Mouse (Mus musculus) kidney, adult 2 months (tissue): ENCODE results near the gene Adgrl2. TPM values are rescaled to one million over a fixed set of nuclear protein-coding genes. Genes with fewer than 3 reads are reported as not detected.

Experiments used
- DNase-seq: peaks from one replicate; pipeline ENCODE4 v3.0.0; 2021
- H3K27ac ChIP-seq: fragments of 200-500 bp; 2 replicates; pipeline ENCODE4 v1.5.1; 2012; ENCODE audit warnings: low read depth, low read length, control low read depth, inconsistent platforms; ENCODE audit not compliant: insufficient read depth
- H3K27me3 ChIP-seq: fragments of 200-500 bp; replicated peaks from 2 replicates; pipeline ENCODE4 v1.6.1; 2012; ENCODE audit warnings: mild to moderate bottlenecking, moderate library complexity, low read length, inconsistent platforms; ENCODE audit not compliant: control insufficient read depth, insufficient read depth
- H3K36me3 ChIP-seq: fragments of 200-500 bp; 2 replicates; pipeline ENCODE4 v1.6.1; 2012; ENCODE audit warnings: mild to moderate bottlenecking, moderate library complexity, low read length, inconsistent platforms; ENCODE audit not compliant: control insufficient read depth, insufficient read depth
- H3K4me1 ChIP-seq: fragments of 200-500 bp; 2 replicates; pipeline ENCODE4 v1.6.1; 2011; ENCODE audit warnings: low read length; ENCODE audit not compliant: control insufficient read depth, insufficient read depth
- H3K4me3 ChIP-seq: fragments of 200-500 bp; 2 replicates; pipeline ENCODE4 v1.5.1; 2011; ENCODE audit warnings: mild to moderate bottlenecking, low read depth, low read length, control low read depth; ENCODE audit not compliant: insufficient read depth
- CTCF ChIP-seq: fragments of 200-500 bp; conservative IDR thresholded peaks from 2 replicates; pipeline ENCODE4 v1.5.1; 2011; ENCODE audit warnings: low read depth, mild to moderate bottlenecking, control low read depth, low read length, moderate library complexity, mixed read lengths; ENCODE audit not compliant: insufficient read depth, insufficient read length
- POLR2A ChIP-seq: fragments of 200-500 bp; IDR thresholded peaks from one replicate; pipeline ENCODE4 v1.6.1; 2011; ENCODE audit warnings: low read depth, low read length, control low read depth
- WGBS: fragments of 180-500 bp; shearing (Covaris S2); methylation state at CpG from one replicate; pipeline ENCODE4 v1.1.7; 2018; 5-methylcytosine and 5-hydroxymethylcytosine counted together
- polyA plus RNA-seq: library from polyadenylated mRNA; depleted of rRNA; stranded (reverse); fragments of >200 nt; gene quantifications from 2 replicates; pipeline ENCODE4 v1.2.3, GENCODE M21; 2012

The Adgrl2 gene
- polyA plus RNA-seq, 1 experiment = 22.4 TPM

GRCm38 (mm10) chr3:148885184-148885583 lies 105.2 kb downstream of the Adgrl2 start:
- TF ChIP-seq CTCF (no peak), POLR2A (no peak)
- Histone ChIP-seq H3K27me3 (no peaks in the 10 kb centered on the region), H3K27ac (no peak overlapping the region), H3K4me3 (no peak overlapping the region), H3K36me3 (no peaks in the 10 kb centered on the region), H3K4me1 (peaks cover 7% of the 10 kb centered on the region; the same call in 1 of the 2 replicates)
- DNase-seq = no peak
- 77% methylated on average over 4 of the region's 4 CpGs for WGBS

GRCm38 (mm10) chr3:148881431-148881830 lies 108.9 kb downstream of the Adgrl2 start:
- TF ChIP-seq CTCF (no peak), POLR2A (no peak)
- H3K4me3 ChIP-seq = no peak overlapping the region
- H3K27ac ChIP-seq = no peak overlapping the region
- no peaks in the 10 kb centered on the region for H3K27me3 ChIP-seq
- H3K36me3 ChIP-seq = no peaks in the 10 kb centered on the region
- 0 out of 2 replicates have a peak, but pooled peaks cover 2% of the 10 kb centered on the region for H3K4me1 ChIP-seq
- 97% methylated on average over 5 of the region's 5 CpGs for WGBS
- no peak for DNase-seq

GRCm38 (mm10) chr3:148872563-148872962 lies 117.8 kb downstream of the Adgrl2 start:
- H3K27ac ChIP-seq = no peak overlapping the region
- no peak overlapping the region for H3K4me3 ChIP-seq
- 52% methylated on average over 5 of the region's 5 CpGs for WGBS
- DNase-seq = no peak
- no peaks in the 10 kb centered on the region for H3K36me3 ChIP-seq
- no peak for TF ChIP-seq CTCF
- no peak for TF ChIP-seq POLR2A
- no peaks in the 10 kb centered on the region for H3K27me3 ChIP-seq
- no peaks in the 10 kb centered on the region for H3K4me1 ChIP-seq

GRCm38 (mm10) chr3:148871792-148872464 lies 118.4 kb downstream of the Adgrl2 start:
- Histone ChIP-seq H3K4me1 (no peaks in the 10 kb centered on the region), H3K27me3 (no peaks in the 10 kb centered on the region), H3K4me3 (no peak overlapping the region), H3K36me3 (no peaks in the 10 kb centered on the region), H3K27ac (no peak overlapping the region)
- TF ChIP-seq POLR2A (no peak), CTCF (no peak)
- WGBS = 85% methylated on average over 5 of the region's 5 CpGs
- no peak for DNase-seq

GRCm38 (mm10) chr3:148867618-148868017 lies 122.7 kb downstream of the Adgrl2 start:
- DNase-seq = peak; percentile 60
- H3K27me3 ChIP-seq = no peaks in the 10 kb centered on the region
- no peak overlapping the region for H3K4me3 ChIP-seq
- TF ChIP-seq CTCF (no peak), POLR2A (no peak)
- no peaks in the 10 kb centered on the region for H3K36me3 ChIP-seq
- H3K27ac ChIP-seq = no peak overlapping the region
- WGBS = 40% methylated on average over 8 of the region's 8 CpGs
- H3K4me1 ChIP-seq = no peaks in the 10 kb centered on the region

- Histone ChIP-seq H3K27me3 (no peaks in the 10 kb centered on the region), H3K4me3 (no peak overlapping the region), H3K36me3 (no peaks in the 10 kb centered on the region), H3K27ac (no peak overlapping the region), H3K4me1 (no peaks in the 10 kb centered on the region)
- no peak for TF ChIP-seq POLR2A
- TF ChIP-seq CTCF = no peak
- 87% methylated on average over 5 of the region's 5 CpGs for WGBS
- DNase-seq = no peak
Observed at GRCm38 (mm10) chr3:148866633-148867032, 123.7 kb downstream of the Adgrl2 start.

- no peaks in the 10 kb centered on the region for H3K4me1 ChIP-seq
- no peaks in the 10 kb centered on the region for H3K27me3 ChIP-seq
- no peak overlapping the region for H3K4me3 ChIP-seq
- H3K36me3 ChIP-seq = no peaks in the 10 kb centered on the region
- TF ChIP-seq POLR2A = no peak
- no peak overlapping the region for H3K27ac ChIP-seq
- no peak for DNase-seq
- WGBS = 94% methylated on average over 7 of the region's 7 CpGs
Observed at GRCm38 (mm10) chr3:148866053-148866452, 124.3 kb downstream of the Adgrl2 start.

- 71% methylated on average over 7 of the region's 7 CpGs for WGBS
- no peak overlapping the region for H3K27ac ChIP-seq
- no peaks in the 10 kb centered on the region for H3K27me3 ChIP-seq
- H3K4me1 ChIP-seq = no peaks in the 10 kb centered on the region
- TF ChIP-seq POLR2A (no peak), CTCF (no peak)
- DNase-seq = no peak
- H3K4me3 ChIP-seq = no peak overlapping the region
- no peaks in the 10 kb centered on the region for H3K36me3 ChIP-seq
Observed at GRCm38 (mm10) chr3:148865234-148865633, 125.1 kb downstream of the Adgrl2 start.
